Mouse (Mus musculus): ENCODE data around the gene Cmpk1. TPM values are rescaled to one million over a fixed set of nuclear protein-coding genes. Genes with fewer than 3 reads are reported as not detected.

Cmpk1 gene
- polyA plus RNA-seq, 1 experiment from 2014 or later = 64.8 TPM

GRCm38 (mm10) chr4:114929155-114929554, 57.9 kb downstream of the Cmpk1 start:
- no peak overlapping the region for H3K4me2 ChIP-seq (ENCODE audit: low read length)
- no peaks in the 10 kb centered on the region for H3K9me3 ChIP-seq (ENCODE audit: control insufficient read depth, low read length)
- no peak overlapping the region for H3K4me3 ChIP-seq (ENCODE audit: control insufficient read depth in 1 of 2, insufficient read depth in 1 of 2, low read depth in 1 of 2, low read length in 2 of 2)
- WGBS = 48% methylated on average over 15 of the region's 15 CpGs
- H3K36me3 ChIP-seq (ENCODE audit: control insufficient read depth, insufficient read depth, low read length) = no peaks in the 10 kb centered on the region
- H3K27ac ChIP-seq (replicated peaks in 1 of 2; ENCODE audit: control insufficient read depth in 1 of 2, insufficient read depth in 1 of 2, low read depth in 2 of 2, low read length in 2 of 2) = no peak overlapping the region
- ATAC-seq (ENCODE audit: insufficient number of reproducible peaks, insufficient read depth, low FRiP score, low read depth) = no peak
- H3K4me1 ChIP-seq (ENCODE audit: control insufficient read depth in 2 of 2, insufficient read depth in 2 of 2, low read length in 2 of 2) = peaks cover 0 to 11% of the 10 kb centered on the region in 2 experiments; a peak in 2 of 4 replicates
- no peak overlapping the region for H3K9ac ChIP-seq (ENCODE audit: low read length)
- H3K27me3 ChIP-seq (ENCODE audit: control insufficient read depth, insufficient read depth, low read length) = peaks cover 84% of the 10 kb centered on the region

GRCm38 (mm10) chr4:114925917-114926312, 61.1 kb downstream of the Cmpk1 start, which contains the start of gene Foxe3:
TSS of gene Foxe3 (minus strand) at chr4:114926013.
- peaks cover 89% of the 10 kb centered on the region for H3K27me3 ChIP-seq (ENCODE audit: control insufficient read depth, insufficient read depth, low read length)
- ATAC-seq (ENCODE audit: insufficient number of reproducible peaks, insufficient read depth, low FRiP score, low read depth) = no peak
- WGBS = under 1% methylated on average over 23 of the region's 25 CpGs

GRCm38 (mm10) chr4:114924971-114925916, 61.8 kb downstream of the Cmpk1 start:
- Histone ChIP-seq H3K27ac (replicated peaks in 1 of 2; ENCODE audit: control insufficient read depth in 1 of 2, insufficient read depth in 1 of 2, low read depth in 2 of 2, low read length in 2 of 2) (no peak overlapping the region), H3K9me3 (ENCODE audit: control insufficient read depth, low read length) (no peaks in the 10 kb centered on the region), H3K36me3 (ENCODE audit: control insufficient read depth, insufficient read depth, low read length) (no peaks in the 10 kb centered on the region), H3K4me1 (ENCODE audit: control insufficient read depth in 2 of 2, insufficient read depth in 2 of 2, low read length in 2 of 2) (peaks cover 0 to 11% of the 10 kb centered on the region in 2 experiments; a peak in 2 of 4 replicates), H3K9ac (ENCODE audit: low read length) (no peak overlapping the region), H3K27me3 (ENCODE audit: control insufficient read depth, insufficient read depth, low read length) (peaks cover 91% of the 10 kb centered on the region), H3K4me2 (ENCODE audit: low read length) (peak overlapping the region; percentile 74), H3K4me3 (ENCODE audit: control insufficient read depth in 1 of 2, insufficient read depth in 1 of 2, low read depth in 1 of 2, low read length in 2 of 2) (peak overlapping the region; percentile 20 to 40)
- under 1% methylated on average over 122 of the region's 125 CpGs for WGBS
- no peak for ATAC-seq (ENCODE audit: insufficient number of reproducible peaks, insufficient read depth, low FRiP score, low read depth)

More at GRCm38 (mm10) chr4:114925917-114926312, 61.1 kb downstream of the Cmpk1 start, which contains the start of gene Foxe3:
- Histone ChIP-seq H3K9me3 (ENCODE audit: control insufficient read depth, low read length) (no peaks in the 10 kb centered on the region), H3K36me3 (ENCODE audit: control insufficient read depth, insufficient read depth, low read length) (no peaks in the 10 kb centered on the region), H3K4me1 (ENCODE audit: control insufficient read depth in 2 of 2, insufficient read depth in 2 of 2, low read length in 2 of 2) (peaks cover 0 to 11% of the 10 kb centered on the region in 2 experiments; a peak in 2 of 4 replicates), H3K4me2 (ENCODE audit: low read length) (peak within 1 kb of the TSS; percentile 74), H3K4me3 (ENCODE audit: control insufficient read depth in 1 of 2, insufficient read depth in 1 of 2, low read depth in 1 of 2, low read length in 2 of 2) (peak within 1 kb of the TSS; percentile 20 to 40), H3K9ac (ENCODE audit: low read length) (no peak within 1 kb of the TSS), H3K27ac (replicated peaks in 1 of 2; ENCODE audit: control insufficient read depth in 1 of 2, insufficient read depth in 1 of 2, low read depth in 2 of 2, low read length in 2 of 2) (no peak within 1 kb of the TSS)

GRCm38 (mm10) chr4:114917091-114917490, 70.0 kb downstream of the Cmpk1 start:
- WGBS = 43% methylated on average over 2 of the region's 2 CpGs
- Histone ChIP-seq H3K36me3 (ENCODE audit: control insufficient read depth, insufficient read depth, low read length) (no peaks in the 10 kb centered on the region), H3K4me2 (ENCODE audit: low read length) (no peak overlapping the region), H3K4me1 (ENCODE audit: control insufficient read depth in 2 of 2, insufficient read depth in 2 of 2, low read length in 2 of 2) (peaks cover 0 to 3% of the 10 kb centered on the region in 2 experiments; a peak in 1 of 4 replicates), H3K27me3 (ENCODE audit: control insufficient read depth, insufficient read depth, low read length) (peaks cover 83% of the 10 kb centered on the region), H3K9ac (ENCODE audit: low read length) (no peak overlapping the region), H3K4me3 (ENCODE audit: control insufficient read depth in 1 of 2, insufficient read depth in 1 of 2, low read depth in 1 of 2, low read length in 2 of 2) (no peak overlapping the region), H3K27ac (replicated peaks in 1 of 2; ENCODE audit: control insufficient read depth in 1 of 2, insufficient read depth in 1 of 2, low read depth in 2 of 2, low read length in 2 of 2) (no peak overlapping the region), H3K9me3 (ENCODE audit: control insufficient read depth, low read length) (no peaks in the 10 kb centered on the region)
- no peak for ATAC-seq (ENCODE audit: insufficient number of reproducible peaks, insufficient read depth, low FRiP score, low read depth)

- Histone ChIP-seq H3K4me1 (ENCODE audit: control insufficient read depth in 2 of 2, insufficient read depth in 2 of 2, low read length in 2 of 2) (peaks cover 0 to 3% of the 10 kb centered on the region in 2 experiments; a peak in 1 of 4 replicates), H3K4me2 (ENCODE audit: low read length) (no peak overlapping the region), H3K27ac (replicated peaks in 1 of 2; ENCODE audit: control insufficient read depth in 1 of 2, insufficient read depth in 1 of 2, low read depth in 2 of 2, low read length in 2 of 2) (no peak overlapping the region), H3K9me3 (ENCODE audit: control insufficient read depth, low read length) (no peaks in the 10 kb centered on the region), H3K27me3 (ENCODE audit: control insufficient read depth, insufficient read depth, low read length) (peaks cover 85% of the 10 kb centered on the region), H3K36me3 (ENCODE audit: control insufficient read depth, insufficient read depth, low read length) (no peaks in the 10 kb centered on the region), H3K4me3 (ENCODE audit: control insufficient read depth in 1 of 2, insufficient read depth in 1 of 2, low read depth in 1 of 2, low read length in 2 of 2) (no peak overlapping the region), H3K9ac (ENCODE audit: low read length) (no peak overlapping the region)
- ATAC-seq (ENCODE audit: insufficient number of reproducible peaks, insufficient read depth, low FRiP score, low read depth) = no peak
- 38% methylated on average over 4 of the region's 4 CpGs for WGBS
Measured at GRCm38 (mm10) chr4:114916056-114916455, 71.0 kb downstream of the Cmpk1 start.

- H3K9me3 ChIP-seq (ENCODE audit: control insufficient read depth, low read length) = no peaks in the 10 kb centered on the region
- no peak for ATAC-seq (ENCODE audit: insufficient number of reproducible peaks, insufficient read depth, low FRiP score, low read depth)
- no peak overlapping the region for H3K27ac ChIP-seq (replicated peaks in 1 of 2; ENCODE audit: control insufficient read depth in 1 of 2, insufficient read depth in 1 of 2, low read depth in 2 of 2, low read length in 2 of 2)
- peaks cover 90% of the 10 kb centered on the region for H3K27me3 ChIP-seq (ENCODE audit: control insufficient read depth, insufficient read depth, low read length)
- no peaks in the 10 kb centered on the region for H3K36me3 ChIP-seq (ENCODE audit: control insufficient read depth, insufficient read depth, low read length)
- 2% methylated on average over 13 of the region's 13 CpGs for WGBS
- no peak overlapping the region for H3K4me2 ChIP-seq (ENCODE audit: low read length)
- no peak overlapping the region for H3K9ac ChIP-seq (ENCODE audit: low read length)
- no peak overlapping the region for H3K4me3 ChIP-seq (ENCODE audit: control insufficient read depth in 1 of 2, insufficient read depth in 1 of 2, low read depth in 1 of 2, low read length in 2 of 2)
- peaks cover 0 to 6% of the 10 kb centered on the region in 2 experiments; a peak in 2 of 4 replicates for H3K4me1 ChIP-seq (ENCODE audit: control insufficient read depth in 2 of 2, insufficient read depth in 2 of 2, low read length in 2 of 2)
Measured at GRCm38 (mm10) chr4:114913594-114913962, 73.5 kb downstream of the Cmpk1 start.

- Histone ChIP-seq H3K4me2 (ENCODE audit: low read length) (no peak overlapping the region), H3K4me1 (ENCODE audit: control insufficient read depth in 2 of 2, insufficient read depth in 2 of 2, low read length in 2 of 2) (peaks cover under 1 to 6% of the 10 kb centered on the region in 2 experiments; a peak in 2 of 4 replicates), H3K27ac (replicated peaks in 1 of 2; ENCODE audit: control insufficient read depth in 1 of 2, insufficient read depth in 1 of 2, low read depth in 2 of 2, low read length in 2 of 2) (no peak overlapping the region), H3K4me3 (ENCODE audit: control insufficient read depth in 1 of 2, insufficient read depth in 1 of 2, low read depth in 1 of 2, low read length in 2 of 2) (no peak overlapping the region), H3K9ac (ENCODE audit: low read length) (no peak overlapping the region), H3K9me3 (ENCODE audit: control insufficient read depth, low read length) (no peaks in the 10 kb centered on the region), H3K27me3 (ENCODE audit: control insufficient read depth, insufficient read depth, low read length) (peaks cover 95% of the 10 kb centered on the region), H3K36me3 (ENCODE audit: control insufficient read depth, insufficient read depth, low read length) (no peaks in the 10 kb centered on the region)
- 3% methylated on average over 35 of the region's 35 CpGs for WGBS
- ATAC-seq (ENCODE audit: insufficient number of reproducible peaks, insufficient read depth, low FRiP score, low read depth) = no peak
Measured at GRCm38 (mm10) chr4:114912705-114913593, 74.1 kb downstream of the Cmpk1 start.

Measured in heart, embryonic 14.5 days (tissue).